In genomic region chr2:84626366-84626975, GRCm38 (mm10) we compare ENCODE assay signal across 15 mouse cellular contexts. TPM values are rescaled to one million over a fixed set of nuclear protein-coding genes. Genes with fewer than 3 reads are reported as not detected.
DNase-seq lines count a peak whose midpoint lies in the region; ATAC-seq and TF ChIP-seq lines count a peak whose summit lies in the region.
"Had no signal": no experiment of that assay in that cellular context is flagged by ENCODE, and none has a peak within 500 bp of the region (broad histone marks: within the 10 kb centered on the region; RNA-seq: fewer than 3 reads in every experiment).

No protein-coding gene starts in this region.

- no peak for DNase-seq in heart, postnatal 25 days (ENCODE audit: low spot score)
- DNase-seq in lung, postnatal 0 days (ENCODE audit: low spot score) = no peak
- DNase-seq in lung, postnatal 10 days = no peak
- DNase-seq in testis, postnatal 14 days (ENCODE audit: low spot score) = peak; percentile 54
- no peak for DNase-seq in cerebellum, postnatal 4 days (ENCODE audit: low spot score in 2 of 2)
- DNase-seq: adrenal gland, postnatal 36 days; cerebellum, adult 11-12 months; thymus, postnatal 14 days had no signal

- ATAC-seq in heart, embryonic 16.5 days (replicated peaks; ENCODE audit: extremely low read depth, insufficient read depth, low FRiP score) = no peak
- ATAC-seq in lung, postnatal 0 days = peak; percentile 16; the same call in 1 of the 2 replicates
- ATAC-seq in granulocyte monocyte progenitor cell, adult 5-6 weeks (replicated peaks; ENCODE audit: poor library complexity, severe bottlenecking) = peak; percentile 59
- ATAC-seq: midbrain, embryonic 15.5 days had no signal

- H3K9me3 ChIP-seq in heart, embryonic 16.5 days (replicated peaks; ENCODE audit: control insufficient read depth, low read length) = no peaks in the 10 kb centered on the region
- no peaks in the 10 kb centered on the region for H3K9me3 ChIP-seq in lung, postnatal 0 days (ENCODE audit: low read length)
- H3K9me3 ChIP-seq: hindbrain, embryonic 12.5 days; midbrain, embryonic 15.5 days had no signal

- H3K4me2 ChIP-seq in heart, embryonic 16.5 days (ENCODE audit: low read depth, low read length) = no peak overlapping the region
- no peak overlapping the region for H3K4me2 ChIP-seq in lung, postnatal 0 days (replicated peaks; ENCODE audit: low read depth, low read length)
- H3K4me2 ChIP-seq: hindbrain, embryonic 12.5 days; midbrain, embryonic 15.5 days had no signal

- intact Hi-C loops in heart, postnatal 25 days (cut with DNase I) = no loop called here

- H3K9ac ChIP-seq in heart, embryonic 16.5 days (ENCODE audit: low read length) = peak overlapping the region; percentile 13; the same call in 1 of the 2 replicates
- H3K9ac ChIP-seq in lung, postnatal 0 days (replicated peaks; ENCODE audit: low read depth) = no peak overlapping the region
- H3K9ac ChIP-seq: hindbrain, embryonic 12.5 days; midbrain, embryonic 15.5 days had no signal

- H3K27me3 ChIP-seq in heart, embryonic 16.5 days (ENCODE audit: control insufficient read depth, insufficient read depth, low read length) = no peaks in the 10 kb centered on the region
- no peaks in the 10 kb centered on the region for H3K27me3 ChIP-seq in lung, postnatal 0 days (replicated peaks; ENCODE audit: insufficient read depth, low read length)
- H3K27me3 ChIP-seq: CH12.LX; hindbrain, embryonic 12.5 days; midbrain, embryonic 15.5 days had no signal

- H3K4me1 ChIP-seq in heart, embryonic 16.5 days (ENCODE audit: control insufficient read depth, insufficient read depth, low read length) = peaks cover 43% of the 10 kb centered on the region
- H3K4me1 ChIP-seq in lung, postnatal 0 days (ENCODE audit: insufficient read depth, low read depth, low read length) = peaks cover 21% of the 10 kb centered on the region
- H3K4me1 ChIP-seq: midbrain, embryonic 15.5 days had no signal

- no peak for TF ChIP-seq EP300 in lung, postnatal 0 days (IDR thresholded peaks at IDR 0.05)

- H3K4me3 ChIP-seq in heart, embryonic 16.5 days (ENCODE audit: low read length) = no peak overlapping the region
- no peak overlapping the region for H3K4me3 ChIP-seq in lung, postnatal 0 days (ENCODE audit: low read depth, low read length)
- H3K4me3 ChIP-seq: hindbrain, embryonic 12.5 days; midbrain, embryonic 15.5 days had no signal

- peaks cover 6% of the 10 kb centered on the region; the same call in 1 of the 2 replicates for H3K36me3 ChIP-seq in heart, embryonic 16.5 days (ENCODE audit: control insufficient read depth, insufficient read depth)
- no peaks in the 10 kb centered on the region for H3K36me3 ChIP-seq in lung, postnatal 0 days (ENCODE audit: insufficient read depth, low read length)

- H3K27ac ChIP-seq in heart, embryonic 16.5 days (ENCODE audit: low read length) = peak overlapping the region; percentile 75
- peak overlapping the region; percentile 34; the same call in 1 of the 2 replicates for H3K27ac ChIP-seq in lung, postnatal 0 days (ENCODE audit: low read length)
- H3K27ac ChIP-seq: hindbrain, embryonic 12.5 days; midbrain, embryonic 15.5 days had no signal

- no peak for TF ChIP-seq CTCF in lung, postnatal 0 days (IDR thresholded peaks at IDR 0.05)

- WGBS in heart, embryonic 16.5 days = 54% methylated on average over 7 of the region's 7 CpGs
- 61% methylated on average over 7 of the region's 7 CpGs for WGBS in lung, postnatal 0 days

RNA-seq across cellular contexts. Expression of gene Ctnnd1, which starts 24.1 kb away (rescaled TPM):
- polyA plus RNA-seq in heart, embryonic 16.5 days (2015; fragmentation: Nextera tagmentation; extraction: Ambion mirVana) = 58.7 and 66.3 TPM in 2 replicates
- total RNA-seq in heart, postnatal 25 days (2021) = 10 to 100 TPM; 66.6 to 70.4 TPM
- polyA plus RNA-seq in lung, postnatal 0 days (2015; fragmentation: Nextera tagmentation; extraction: Ambion mirVana) = 38.2 and 42.9 TPM in 2 replicates
- total RNA-seq in granulocyte monocyte progenitor cell, adult 5-6 weeks (2014; fragmentation: Nextera tagmentation) = 30.6 and 34.8 TPM in 2 replicates
- 27.4 and 44.7 TPM in 2 replicates for total RNA-seq in granulocyte monocyte progenitor cell, adult 5-6 weeks (2017)

RNA-seq across cellular contexts. Expression of gene Btbd18, which starts 32.4 kb away (rescaled TPM):
- polyA plus RNA-seq in heart, embryonic 16.5 days (2015; fragmentation: Nextera tagmentation; extraction: Ambion mirVana) = 0.13 and 0.19 TPM in 2 replicates
- not detected for total RNA-seq in heart, postnatal 25 days (2021)
- polyA plus RNA-seq in lung, postnatal 0 days (2015; fragmentation: Nextera tagmentation; extraction: Ambion mirVana) = 0.06 and 0.07 TPM in 2 replicates
- not detected in 2 replicates for total RNA-seq in granulocyte monocyte progenitor cell, adult 5-6 weeks (2014; fragmentation: Nextera tagmentation)
- total RNA-seq in granulocyte monocyte progenitor cell, adult 5-6 weeks (2017) = not detected in 2 replicates
- total RNA-seq: left cerebral cortex, postnatal 10 days had no signal
- polyA plus RNA-seq: large intestine, adult 2 months had no signal

RNA-seq across cellular contexts. Expression of gene Selenoh, which starts 44.1 kb away (rescaled TPM):
- polyA plus RNA-seq in heart, embryonic 16.5 days (2015; fragmentation: Nextera tagmentation; extraction: Ambion mirVana) = 187 and 195 TPM in 2 replicates
- total RNA-seq in heart, postnatal 25 days (2021) = 10 to 100 TPM; 22.4 to 25.2 TPM
- polyA plus RNA-seq in lung, postnatal 0 days (2015; fragmentation: Nextera tagmentation; extraction: Ambion mirVana) = 94.3 and 102 TPM in 2 replicates
- 189 and 209 TPM in 2 replicates for total RNA-seq in granulocyte monocyte progenitor cell, adult 5-6 weeks (2014; fragmentation: Nextera tagmentation)
- total RNA-seq in granulocyte monocyte progenitor cell, adult 5-6 weeks (2017) = 156 and 175 TPM in 2 replicates

RNA-seq across cellular contexts. Expression of gene Gm28635, which starts 51.4 kb away (rescaled TPM):
- not detected in 2 replicates for polyA plus RNA-seq in heart, embryonic 16.5 days (2015; fragmentation: Nextera tagmentation; extraction: Ambion mirVana)
- total RNA-seq in heart, postnatal 25 days (2021) = 1 to 10 TPM; 5.4 to 5.8 TPM
- polyA plus RNA-seq in lung, postnatal 0 days (2015; fragmentation: Nextera tagmentation; extraction: Ambion mirVana) = not detected in 2 replicates
- total RNA-seq in granulocyte monocyte progenitor cell, adult 5-6 weeks (2014; fragmentation: Nextera tagmentation) = not detected in 2 replicates
- not detected in 2 replicates for total RNA-seq in granulocyte monocyte progenitor cell, adult 5-6 weeks (2017)
- total RNA-seq: adrenal gland, postnatal 36 days; CH12.LX had no signal
- polyA plus RNA-seq: hindbrain, embryonic 12.5 days; large intestine, adult 2 months; midbrain, embryonic 15.5 days had no signal

RNA-seq across cellular contexts. Expression of gene Med19, which starts 51.7 kb away (rescaled TPM):
- polyA plus RNA-seq in heart, embryonic 16.5 days (2015; fragmentation: Nextera tagmentation; extraction: Ambion mirVana) = 21.4 and 23.0 TPM in 2 replicates
- total RNA-seq in heart, postnatal 25 days (2021) = 10 to 100 TPM; 13.2 to 13.7 TPM
- 21.0 and 22.6 TPM in 2 replicates for polyA plus RNA-seq in lung, postnatal 0 days (2015; fragmentation: Nextera tagmentation; extraction: Ambion mirVana)
- total RNA-seq in granulocyte monocyte progenitor cell, adult 5-6 weeks (2014; fragmentation: Nextera tagmentation) = 16.7 and 24.4 TPM in 2 replicates
- 25.5 and 28.5 TPM in 2 replicates for total RNA-seq in granulocyte monocyte progenitor cell, adult 5-6 weeks (2017)

Comparison
In these comparisons a context has a peak if more than half of its experiments do, and no peak if none do; other contexts are left out.
1. RNA of gene Selenoh, which starts 44.1 kb away (total RNA-seq): 156 to 209 TPM in granulocyte monocyte progenitor cell, adult 5-6 weeks; 22.4 to 25.2 TPM in heart, postnatal 25 days; every median in the first group is over 4 times any median in the second.